Mouse (Mus musculus): ENCODE measurements around the gene Micu1. TPM values are rescaled to one million over a fixed set of nuclear protein-coding genes. Genes with fewer than 3 reads are reported as not detected.

Micu1 gene
- polyA plus RNA-seq, 1 experiment from 2014 or later: 40.1 TPM

DNA sequence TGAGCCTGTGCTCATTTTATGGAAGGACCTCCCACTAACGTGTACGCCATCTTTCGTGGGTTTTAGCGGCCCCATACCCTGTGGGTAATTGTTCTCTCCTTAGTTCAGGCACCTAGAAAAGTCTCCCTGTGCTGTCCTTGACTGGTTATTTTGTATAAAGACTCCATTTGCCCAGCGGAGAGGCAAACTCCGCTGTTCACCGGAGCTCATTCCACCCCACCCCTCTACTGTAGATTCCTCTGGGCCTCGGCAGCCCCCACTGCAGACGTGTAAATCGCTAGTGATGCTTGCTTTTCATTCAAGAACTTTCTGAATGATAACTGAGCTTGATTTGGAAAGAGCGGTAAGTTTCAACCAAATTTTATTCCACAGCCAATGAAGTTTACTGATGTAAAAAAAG lies 53.4 kb downstream of the Micu1 start:
- Histone ChIP-seq H3K36me3 (ENCODE audit: control insufficient read depth, insufficient read depth) (peaks cover 3% of the 10 kb centered on the region; the same call in 1 of the 2 replicates), H3K4me3 (ENCODE audit: low read depth, low read length) (no peak overlapping the region), H3K4me2 (ENCODE audit: low read depth, low read length) (no peak overlapping the region), H3K9ac (ENCODE audit: low read depth, low read length) (no peak overlapping the region), H3K4me1 (ENCODE audit: control insufficient read depth, low read depth, low read length) (no peaks in the 10 kb centered on the region), H3K27me3 (ENCODE audit: control insufficient read depth, insufficient read depth, low read depth, low read length) (no peaks in the 10 kb centered on the region), H3K9me3 (replicated peaks; ENCODE audit: control insufficient read depth, low read length) (no peaks in the 10 kb centered on the region), H3K27ac (ENCODE audit: low read length) (no peak overlapping the region)
- 90% methylated on average over 11 of the region's 11 CpGs for WGBS (ENCODE audit: insufficient replicate concordance)
- no peak for ATAC-seq (ENCODE audit: low read depth)

DNA sequence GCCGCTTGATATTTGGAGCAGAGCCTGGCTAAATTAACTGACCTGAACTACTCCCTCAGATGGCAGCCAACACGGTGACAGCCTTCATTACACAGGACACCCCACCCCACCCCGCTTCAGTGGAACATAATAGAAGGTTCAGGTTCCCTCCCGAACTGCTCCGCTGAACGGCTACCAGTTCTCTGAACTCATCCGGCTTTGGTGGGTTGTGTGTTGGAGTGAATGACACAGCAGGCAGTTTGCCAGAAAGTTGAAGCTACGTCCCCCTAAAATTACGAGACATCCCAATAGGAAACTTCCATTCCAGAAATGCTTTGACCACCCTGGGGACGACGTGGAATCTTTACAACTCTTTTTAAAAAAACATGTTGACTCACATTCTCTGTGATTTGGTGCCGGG lies 53.8 kb downstream of the Micu1 start:
- 84% methylated on average over 12 of the region's 12 CpGs for WGBS (ENCODE audit: insufficient replicate concordance)
- no peak overlapping the region for H3K4me2 ChIP-seq (ENCODE audit: low read depth, low read length)
- H3K36me3 ChIP-seq (ENCODE audit: control insufficient read depth, insufficient read depth): peaks cover 3% of the 10 kb centered on the region; the same call in 1 of the 2 replicates
- no peaks in the 10 kb centered on the region for H3K27me3 ChIP-seq (ENCODE audit: control insufficient read depth, insufficient read depth, low read depth, low read length)
- no peak overlapping the region for H3K27ac ChIP-seq (ENCODE audit: low read length)
- H3K4me3 ChIP-seq (ENCODE audit: low read depth, low read length): no peak overlapping the region
- no peaks in the 10 kb centered on the region for H3K9me3 ChIP-seq (replicated peaks; ENCODE audit: control insufficient read depth, low read length)
- no peaks in the 10 kb centered on the region for H3K4me1 ChIP-seq (ENCODE audit: control insufficient read depth, low read depth, low read length)
- ATAC-seq (ENCODE audit: low read depth): no peak
- H3K9ac ChIP-seq (ENCODE audit: low read depth, low read length): no peak overlapping the region

DNA sequence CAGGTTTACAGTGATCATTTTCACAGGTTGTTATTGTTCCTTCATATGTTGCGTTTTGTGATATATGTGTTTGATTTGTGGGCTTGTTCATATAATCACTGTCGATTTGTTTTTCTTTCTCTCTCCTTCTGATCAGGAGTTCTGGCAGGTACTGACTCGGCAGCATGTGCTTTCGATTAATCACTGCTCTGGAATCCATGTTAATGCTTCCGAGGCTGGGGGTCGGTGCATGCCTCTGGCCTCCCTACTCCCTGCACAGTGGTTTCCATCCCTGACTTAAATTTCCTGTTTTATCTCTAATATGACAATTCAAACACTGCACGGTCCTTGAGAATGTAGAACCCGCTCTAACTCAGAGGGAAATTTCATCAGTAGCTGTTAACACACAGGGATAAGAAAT lies 54.3 kb downstream of the Micu1 start:
- 83% methylated on average over 8 of the region's 8 CpGs for WGBS (ENCODE audit: insufficient replicate concordance)

DNA sequence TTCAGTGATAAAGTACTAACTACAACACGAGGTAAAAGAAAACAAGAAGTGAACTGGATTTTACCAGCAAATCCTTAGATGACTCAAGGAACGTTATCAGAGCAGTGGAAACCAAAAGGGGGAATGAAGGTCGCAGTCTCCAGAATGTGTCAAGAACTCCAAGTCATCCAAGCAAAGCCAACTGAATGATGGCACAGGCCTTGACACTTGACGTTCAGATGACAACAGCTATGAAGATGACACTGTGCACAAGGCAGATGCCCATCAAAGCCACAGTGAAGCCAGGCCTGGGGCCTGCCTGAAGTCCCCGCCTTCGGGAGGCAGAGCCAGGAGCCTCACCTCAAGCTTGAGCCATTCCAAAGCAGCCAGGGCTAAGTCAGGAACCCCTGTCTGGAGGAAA lies 62.5 kb downstream of the Micu1 start:
- Histone ChIP-seq H3K4me3 (ENCODE audit: low read depth, low read length) (no peak overlapping the region), H3K9me3 (replicated peaks; ENCODE audit: control insufficient read depth, low read length) (no peaks in the 10 kb centered on the region), H3K4me1 (ENCODE audit: control insufficient read depth, low read depth, low read length) (peaks cover 2% of the 10 kb centered on the region; the same call in 1 of the 2 replicates), H3K9ac (ENCODE audit: low read depth, low read length) (no peak overlapping the region), H3K4me2 (ENCODE audit: low read depth, low read length) (no peak overlapping the region), H3K27ac (ENCODE audit: low read length) (no peak overlapping the region), H3K36me3 (ENCODE audit: control insufficient read depth, insufficient read depth) (no peaks in the 10 kb centered on the region), H3K27me3 (ENCODE audit: control insufficient read depth, insufficient read depth, low read depth, low read length) (no peaks in the 10 kb centered on the region)
- no peak for ATAC-seq (ENCODE audit: low read depth)
- WGBS (ENCODE audit: insufficient replicate concordance): 78% methylated on average over 6 of the region's 6 CpGs

More for the DNA sequence above, 54.3 kb downstream of the Micu1 start:
- Histone ChIP-seq H3K27me3 (ENCODE audit: control insufficient read depth, insufficient read depth, low read depth, low read length) (no peaks in the 10 kb centered on the region), H3K4me3 (ENCODE audit: low read depth, low read length) (no peak overlapping the region), H3K9me3 (replicated peaks; ENCODE audit: control insufficient read depth, low read length) (no peaks in the 10 kb centered on the region), H3K9ac (ENCODE audit: low read depth, low read length) (no peak overlapping the region), H3K36me3 (ENCODE audit: control insufficient read depth, insufficient read depth) (peaks cover 3% of the 10 kb centered on the region; the same call in 1 of the 2 replicates), H3K4me2 (ENCODE audit: low read depth, low read length) (no peak overlapping the region), H3K27ac (ENCODE audit: low read length) (no peak overlapping the region), H3K4me1 (ENCODE audit: control insufficient read depth, low read depth, low read length) (no peaks in the 10 kb centered on the region)
- no peak for ATAC-seq (ENCODE audit: low read depth)

DNA sequence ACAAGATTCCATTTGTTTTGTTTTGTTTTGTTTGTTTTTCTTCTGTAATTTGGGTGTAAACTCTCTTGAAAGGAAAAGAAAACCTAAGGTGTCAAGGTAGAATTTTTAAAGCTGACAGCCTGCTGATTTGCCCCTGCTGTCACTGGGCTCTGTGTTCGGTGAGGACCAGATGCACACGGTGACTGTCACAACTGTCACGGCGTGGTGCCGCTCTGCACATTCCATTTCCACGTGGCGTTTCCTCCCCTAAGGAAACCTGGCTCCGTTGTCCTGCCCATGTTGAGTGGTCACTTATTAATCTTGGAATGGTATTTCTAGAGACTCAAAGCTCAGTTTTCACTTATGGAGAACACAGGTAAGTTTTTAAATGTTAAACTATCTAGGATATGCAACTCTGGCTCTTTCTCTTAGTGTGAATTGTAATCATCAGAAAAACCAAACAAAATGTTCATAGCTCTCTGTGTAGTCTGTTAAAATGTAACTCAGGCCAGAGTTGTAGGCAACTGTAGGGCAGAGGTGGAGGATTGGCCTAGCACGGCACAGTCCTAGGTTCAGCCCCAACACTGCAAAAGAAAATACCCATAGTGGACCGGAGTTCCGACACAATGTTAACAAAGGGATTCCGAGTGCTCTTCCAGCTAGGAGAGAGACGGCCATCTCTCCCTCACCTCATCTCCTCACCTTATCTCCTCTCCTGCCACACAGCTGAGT lies 66.2 kb downstream of the Micu1 start:
- Histone ChIP-seq H3K27me3 (ENCODE audit: control insufficient read depth, insufficient read depth, low read depth, low read length) (no peaks in the 10 kb centered on the region), H3K4me1 (ENCODE audit: control insufficient read depth, low read depth, low read length) (peaks cover 2% of the 10 kb centered on the region; the same call in 1 of the 2 replicates), H3K4me3 (ENCODE audit: low read depth, low read length) (no peak overlapping the region), H3K27ac (ENCODE audit: low read length) (peak overlapping the region; percentile 69), H3K9me3 (replicated peaks; ENCODE audit: control insufficient read depth, low read length) (no peaks in the 10 kb centered on the region), H3K9ac (ENCODE audit: low read depth, low read length) (no peak overlapping the region), H3K36me3 (ENCODE audit: control insufficient read depth, insufficient read depth) (no peaks in the 10 kb centered on the region), H3K4me2 (ENCODE audit: low read depth, low read length) (no peak overlapping the region)
- peak; percentile 90 for ATAC-seq (ENCODE audit: low read depth)
- 71% methylated on average over 13 of the region's 13 CpGs for WGBS (ENCODE audit: insufficient replicate concordance)

DNA sequence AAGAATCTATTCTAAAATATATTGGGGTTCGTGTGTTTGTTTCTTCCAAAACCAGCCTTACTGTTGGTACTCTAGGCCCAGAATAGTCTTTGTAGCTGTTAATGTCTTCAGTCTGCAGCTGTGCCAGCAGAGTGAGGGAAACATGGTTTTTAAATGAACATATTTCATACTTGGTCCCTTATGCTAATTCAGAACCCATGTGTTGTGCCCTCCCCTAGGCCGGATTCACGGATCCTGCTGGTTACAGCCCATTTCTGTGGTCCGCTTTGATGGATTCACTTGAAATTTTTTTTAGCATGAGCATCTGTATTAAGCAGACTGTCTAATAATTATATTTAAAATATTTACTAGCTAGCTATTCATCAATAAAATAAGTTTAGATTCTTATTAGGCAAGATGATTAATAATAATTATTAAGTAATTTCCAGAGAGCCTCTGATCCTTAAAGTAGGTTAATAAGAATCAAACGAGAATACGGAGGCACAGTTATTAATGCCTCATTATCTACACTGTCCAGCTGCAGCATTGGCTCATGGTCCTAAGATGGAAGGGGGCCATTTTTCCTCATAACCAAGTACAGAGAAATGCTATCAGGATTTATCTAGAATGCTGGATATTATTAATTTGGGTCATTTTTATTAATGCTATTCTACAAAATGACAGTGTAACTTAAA lies 69.2 kb downstream of the Micu1 start:
- 79% methylated on average over 6 of the region's 6 CpGs for WGBS (ENCODE audit: insufficient replicate concordance)
- no peak for ATAC-seq (ENCODE audit: low read depth)

DNA sequence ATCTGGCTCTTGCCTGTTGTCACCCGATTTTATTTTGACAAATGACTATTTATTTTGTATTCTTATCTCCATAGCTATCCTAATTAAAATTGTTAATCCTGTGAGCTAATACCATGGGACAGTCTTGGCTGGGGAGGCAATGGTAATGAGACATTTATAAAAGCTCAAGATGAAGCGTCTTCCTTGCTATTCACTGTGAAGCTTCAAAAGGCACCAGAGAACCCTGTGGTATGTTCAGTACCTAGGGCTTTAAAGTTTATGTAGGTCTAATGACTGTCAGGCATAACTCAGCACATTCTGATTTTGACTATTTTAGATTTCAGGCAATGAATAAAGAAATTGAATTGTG lies 69.7 kb downstream of the Micu1 start:
- Histone ChIP-seq H3K4me2 (ENCODE audit: low read depth, low read length) (no peak overlapping the region), H3K4me3 (ENCODE audit: low read depth, low read length) (no peak overlapping the region), H3K27ac (ENCODE audit: low read length) (no peak overlapping the region), H3K4me1 (ENCODE audit: control insufficient read depth, low read depth, low read length) (peaks cover 2% of the 10 kb centered on the region; the same call in 1 of the 2 replicates), H3K27me3 (ENCODE audit: control insufficient read depth, insufficient read depth, low read depth, low read length) (no peaks in the 10 kb centered on the region), H3K36me3 (ENCODE audit: control insufficient read depth, insufficient read depth) (no peaks in the 10 kb centered on the region), H3K9me3 (replicated peaks; ENCODE audit: control insufficient read depth, low read length) (no peaks in the 10 kb centered on the region), H3K9ac (ENCODE audit: low read depth, low read length) (no peak overlapping the region)
- 70% methylated on average over 2 of the region's 2 CpGs for WGBS (ENCODE audit: insufficient replicate concordance)
- ATAC-seq (ENCODE audit: low read depth): no peak

More for the DNA sequence above, 69.2 kb downstream of the Micu1 start:
- Histone ChIP-seq H3K4me1 (ENCODE audit: control insufficient read depth, low read depth, low read length) (peaks cover 2% of the 10 kb centered on the region; the same call in 1 of the 2 replicates), H3K27me3 (ENCODE audit: control insufficient read depth, insufficient read depth, low read depth, low read length) (no peaks in the 10 kb centered on the region), H3K9ac (ENCODE audit: low read depth, low read length) (no peak overlapping the region), H3K4me2 (ENCODE audit: low read depth, low read length) (no peak overlapping the region), H3K9me3 (replicated peaks; ENCODE audit: control insufficient read depth, low read length) (no peaks in the 10 kb centered on the region), H3K27ac (ENCODE audit: low read length) (no peak overlapping the region), H3K4me3 (ENCODE audit: low read depth, low read length) (no peak overlapping the region), H3K36me3 (ENCODE audit: control insufficient read depth, insufficient read depth) (no peaks in the 10 kb centered on the region)

DNA sequence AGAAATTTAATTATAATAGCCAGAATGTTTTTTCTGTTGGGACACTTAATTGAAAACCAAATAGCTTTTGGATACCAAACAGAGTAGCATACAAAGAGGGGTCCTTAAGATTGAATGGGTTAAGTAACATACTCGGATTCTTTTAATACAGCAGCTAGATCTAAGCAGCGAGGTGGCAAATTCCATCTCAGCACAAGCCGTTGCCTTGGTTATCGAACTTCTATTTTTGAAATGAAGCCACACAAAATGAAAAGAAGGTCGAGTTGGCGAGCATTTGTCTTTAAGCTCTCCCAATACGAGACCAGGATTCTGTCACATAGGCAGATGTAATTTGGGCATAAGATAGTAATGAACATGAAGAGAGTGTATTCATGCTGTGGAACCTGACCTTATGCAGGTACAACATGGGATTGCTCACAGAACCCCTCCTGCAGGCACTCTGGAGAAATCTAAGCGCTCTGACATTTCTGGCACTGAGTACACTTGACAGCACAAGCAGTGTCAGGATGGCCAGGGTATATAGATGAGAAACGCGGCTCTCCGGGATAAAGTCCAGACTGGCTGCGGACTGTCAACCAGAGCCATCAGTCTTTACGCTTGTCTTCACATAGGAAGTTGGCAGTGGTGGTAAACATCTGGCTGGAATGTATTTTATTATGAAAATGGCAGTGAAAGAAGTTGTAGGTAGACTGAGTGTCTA lies 71.3 kb downstream of the Micu1 start:
- H3K36me3 ChIP-seq (ENCODE audit: control insufficient read depth, insufficient read depth): no peaks in the 10 kb centered on the region
- H3K27me3 ChIP-seq (ENCODE audit: control insufficient read depth, insufficient read depth, low read depth, low read length): no peaks in the 10 kb centered on the region
- H3K4me1 ChIP-seq (ENCODE audit: control insufficient read depth, low read depth, low read length): peaks cover 7% of the 10 kb centered on the region
- no peak overlapping the region for H3K4me2 ChIP-seq (ENCODE audit: low read depth, low read length)
- no peaks in the 10 kb centered on the region for H3K9me3 ChIP-seq (replicated peaks; ENCODE audit: control insufficient read depth, low read length)
- no peak overlapping the region for H3K4me3 ChIP-seq (ENCODE audit: low read depth, low read length)
- no peak for ATAC-seq (ENCODE audit: low read depth)
- no peak overlapping the region for H3K27ac ChIP-seq (ENCODE audit: low read length)
- WGBS (ENCODE audit: insufficient replicate concordance): 78% methylated on average over 13 of the region's 13 CpGs
- H3K9ac ChIP-seq (ENCODE audit: low read depth, low read length): no peak overlapping the region

DNA sequence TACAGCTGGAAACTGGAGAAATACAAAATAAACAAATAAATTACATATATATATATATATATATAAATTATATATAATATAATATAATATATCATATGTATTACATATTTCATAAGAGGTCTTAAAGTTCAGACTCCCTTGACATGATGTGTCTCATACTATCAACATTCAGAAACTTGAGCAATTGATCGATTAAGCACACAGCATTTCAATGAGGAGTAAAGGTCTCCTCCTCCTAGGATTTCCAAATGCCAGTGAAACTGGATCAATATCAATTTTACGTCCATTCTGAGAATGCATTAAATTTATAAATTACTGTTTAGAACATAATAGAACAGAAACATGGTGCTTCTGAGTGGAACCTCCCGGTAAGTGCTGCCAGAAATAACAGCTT lies 71.9 kb downstream of the Micu1 start:
- ATAC-seq (ENCODE audit: low read depth): no peak
- H3K9ac ChIP-seq (ENCODE audit: low read depth, low read length): no peak overlapping the region
- H3K9me3 ChIP-seq (replicated peaks; ENCODE audit: control insufficient read depth, low read length): no peaks in the 10 kb centered on the region
- WGBS (ENCODE audit: insufficient replicate concordance): 84% methylated on average over 3 of the region's 3 CpGs
- H3K36me3 ChIP-seq (ENCODE audit: control insufficient read depth, insufficient read depth): no peaks in the 10 kb centered on the region
- no peaks in the 10 kb centered on the region for H3K27me3 ChIP-seq (ENCODE audit: control insufficient read depth, insufficient read depth, low read depth, low read length)
- no peak overlapping the region for H3K27ac ChIP-seq (ENCODE audit: low read length)
- H3K4me1 ChIP-seq (ENCODE audit: control insufficient read depth, low read depth, low read length): peaks cover 5% of the 10 kb centered on the region
- no peak overlapping the region for H3K4me2 ChIP-seq (ENCODE audit: low read depth, low read length)
- H3K4me3 ChIP-seq (ENCODE audit: low read depth, low read length): no peak overlapping the region
